Mouse (Mus musculus) midbrain, postnatal 0 days (tissue): ENCODE data around the gene Irs2. TPM values are rescaled to one million over a fixed set of nuclear protein-coding genes. Genes with fewer than 3 reads are reported as not detected.

ENCODE experiments used
- ATAC-seq: fragments of 200-750 bp; cut with Nextera tagmentation; 2 replicates; pipeline ENCODE4 v1.8.0; 2017; ENCODE audit warnings: moderate number of reproducible peaks, mild to moderate bottlenecking, moderate TSS enrichment, moderate library complexity; ENCODE audit not compliant: low FRiP score
- DNase-seq: peaks from one replicate; pipeline ENCODE4 v3.0.0-alpha.2; 2015; ENCODE audit warnings: low spot score
- H3K27ac ChIP-seq: fragments of 300-500 bp; sonication (generic); 2 replicates; pipeline ENCODE4 v1.5.1; 2014; ENCODE audit warnings: low read depth, mild to moderate bottlenecking, low read length, mixed read lengths
- H3K27me3 ChIP-seq: fragments of 300-500 bp; sonication (generic); 2 replicates; pipeline ENCODE4 v1.6.1; 2014; ENCODE audit warnings: low read length, control low read depth, mixed read lengths; ENCODE audit not compliant: insufficient read depth
- H3K36me3 ChIP-seq: fragments of 300-500 bp; sonication (generic); 2 replicates; pipeline ENCODE4 v1.6.1; 2014; ENCODE audit warnings: low read length, control low read depth, mixed read lengths; ENCODE audit not compliant: insufficient read depth
- H3K4me1 ChIP-seq: fragments of 300-500 bp; sonication (generic); 2 replicates; pipeline ENCODE4 v1.6.1; 2014; ENCODE audit warnings: mild to moderate bottlenecking, control low read depth, antibody characterized with exemption, low read length, mixed read lengths; ENCODE audit not compliant: insufficient read depth
- H3K4me2 ChIP-seq: fragments of 300-500 bp; sonication (generic); 2 replicates; pipeline ENCODE4 v1.6.1; 2014; ENCODE audit warnings: low read depth, mild to moderate bottlenecking, low read length, mixed read lengths; ENCODE audit not compliant: poor library complexity, severe bottlenecking
- H3K4me3 ChIP-seq: fragments of 300-500 bp; sonication (generic); 2 replicates; pipeline ENCODE4 v1.5.1; 2014; ENCODE audit warnings: low read depth, mild to moderate bottlenecking, low read length, moderate library complexity
- H3K9ac ChIP-seq: fragments of 300-500 bp; sonication (generic); replicated peaks from 2 replicates; pipeline ENCODE4 v1.6.1; 2014; ENCODE audit warnings: mild to moderate bottlenecking, low read length, moderate library complexity, mixed read lengths; ENCODE audit not compliant: poor library complexity, severe bottlenecking
- H3K9me3 ChIP-seq: fragments of 300-500 bp; sonication (generic); 2 replicates; pipeline ENCODE4 v1.6.1; 2016; ENCODE audit warnings: low read length, control low read depth
- CTCF ChIP-seq: IDR thresholded peaks from 2 replicates; pipeline ENCODE4 v1.5.1; 2016; ENCODE audit warnings: antibody characterized with exemption, mild to moderate bottlenecking
- WGBS: fragments of 180-500 bp; shearing (Covaris S2); extraction: QIAGEN DNeasy Blood & Tissue Kit; methylation state at CpG from one replicate; pipeline ENCODE4 v1.1.7; 2014; 5-methylcytosine and 5-hydroxymethylcytosine counted together
- polyA plus RNA-seq: library from polyadenylated mRNA; unstranded; fragments of >200 nt; fragmentation: Nextera tagmentation; extraction: Ambion mirVana; gene quantifications from 2 replicates; pipeline ENCODE4 v1.2.1, GENCODE M21; 2015
- total RNA-seq: library from RNA; depleted of rRNA; stranded (reverse); fragments of >200 nt; gene quantifications from 2 replicates; pipeline ENCODE4 v1.2.3, GENCODE M21; 2014

The Irs2 gene
- total and polyA plus RNA-seq, 2 experiments from 2014 or later = 5.6 to 40.4 TPM

DNA sequence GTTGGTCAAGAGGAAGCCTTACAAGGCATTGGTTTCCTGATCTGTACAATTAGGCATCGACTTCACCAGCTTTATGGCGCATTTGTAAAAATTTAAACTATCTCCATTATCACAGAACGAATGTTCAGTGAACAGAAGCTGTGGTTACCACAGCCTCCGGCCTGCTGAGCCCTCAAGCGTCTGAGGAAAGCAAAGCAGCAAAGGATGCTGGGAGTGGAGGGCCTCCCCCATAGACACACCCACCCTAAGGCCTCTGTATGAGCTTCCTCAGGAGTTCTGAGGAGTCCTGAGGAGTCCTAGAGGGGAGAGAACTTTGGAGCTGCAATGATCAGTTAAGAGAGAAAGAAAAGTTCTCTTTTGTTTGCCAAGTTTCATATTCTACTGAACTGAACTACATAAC, 36.7 kb downstream of the Irs2 start:
- TF ChIP-seq CTCF = no peak
- H3K36me3 ChIP-seq = no peaks in the 10 kb centered on the region

DNA sequence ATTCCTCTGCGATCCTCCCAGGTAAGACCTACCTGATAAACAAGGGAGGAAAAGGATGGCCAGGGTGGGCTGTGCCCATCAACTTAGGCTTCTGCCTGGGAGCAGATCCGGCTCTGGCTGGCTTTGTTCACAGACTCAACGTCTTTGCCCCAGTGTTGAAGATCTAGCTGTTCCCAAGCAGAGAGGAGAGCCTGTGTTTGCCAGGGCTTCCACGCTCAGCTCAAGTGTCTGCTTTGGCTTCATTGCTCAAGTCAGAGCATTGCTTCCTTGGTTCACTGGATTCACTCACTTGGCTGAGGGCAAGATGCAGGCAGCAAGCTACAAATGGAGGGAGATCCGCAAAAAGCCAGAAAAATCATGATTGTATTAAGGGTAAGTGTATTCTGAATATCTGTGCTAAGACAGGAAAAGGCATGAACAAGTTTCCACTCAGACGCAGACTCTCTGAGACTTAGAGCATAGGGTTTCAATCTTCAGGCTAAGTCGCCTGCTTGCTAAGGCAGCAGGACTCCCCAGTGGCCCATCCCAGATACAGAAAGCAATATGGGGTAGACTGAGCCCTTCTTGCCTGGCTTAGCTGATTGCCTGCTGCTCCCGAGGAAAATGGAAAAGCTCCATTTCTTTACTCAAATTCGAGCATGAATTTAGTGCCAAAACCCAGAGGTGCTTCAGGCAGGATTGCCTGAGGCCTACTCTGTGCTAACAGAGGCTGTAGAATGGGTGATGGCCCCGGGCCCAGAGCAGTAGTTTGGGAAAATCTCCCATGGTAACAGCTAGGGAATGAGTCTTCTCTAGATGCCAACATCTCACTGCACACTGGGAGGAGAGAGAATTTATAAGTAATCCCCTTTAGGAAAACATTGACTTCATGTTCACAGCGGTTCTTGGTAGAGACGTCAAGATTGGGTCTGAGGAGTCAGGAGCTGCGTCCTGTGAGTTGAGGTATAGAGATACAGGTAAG, 37.5 kb downstream of the Irs2 start:
- H3K36me3 ChIP-seq = no peaks in the 10 kb centered on the region
- peaks cover 7% of the 10 kb centered on the region; the same call in 1 of the 2 replicates for H3K4me1 ChIP-seq
- ATAC-seq = no peak
- H3K9me3 ChIP-seq = no peaks in the 10 kb centered on the region
- H3K4me3 ChIP-seq = no peak overlapping the region
- H3K27me3 ChIP-seq = no peaks in the 10 kb centered on the region
- 60% methylated on average over 13 of the region's 13 CpGs for WGBS
- DNase-seq = peak; percentile 66
- no peak overlapping the region for H3K4me2 ChIP-seq
- TF ChIP-seq CTCF = no peak
- no peak overlapping the region for H3K27ac ChIP-seq
- no peak overlapping the region for H3K9ac ChIP-seq

More for the DNA sequence above, 36.7 kb downstream of the Irs2 start:
- WGBS = 85% methylated on average over 5 of the region's 5 CpGs
- no peak overlapping the region for H3K4me3 ChIP-seq
- no peak overlapping the region for H3K9ac ChIP-seq
- ATAC-seq (no peak), DNase-seq (no peak)
- H3K27ac ChIP-seq = no peak overlapping the region
- no peaks in the 10 kb centered on the region for H3K9me3 ChIP-seq
- no peak overlapping the region for H3K4me2 ChIP-seq
- peaks cover 7% of the 10 kb centered on the region; the same call in 1 of the 2 replicates for H3K4me1 ChIP-seq
- no peaks in the 10 kb centered on the region for H3K27me3 ChIP-seq

DNA sequence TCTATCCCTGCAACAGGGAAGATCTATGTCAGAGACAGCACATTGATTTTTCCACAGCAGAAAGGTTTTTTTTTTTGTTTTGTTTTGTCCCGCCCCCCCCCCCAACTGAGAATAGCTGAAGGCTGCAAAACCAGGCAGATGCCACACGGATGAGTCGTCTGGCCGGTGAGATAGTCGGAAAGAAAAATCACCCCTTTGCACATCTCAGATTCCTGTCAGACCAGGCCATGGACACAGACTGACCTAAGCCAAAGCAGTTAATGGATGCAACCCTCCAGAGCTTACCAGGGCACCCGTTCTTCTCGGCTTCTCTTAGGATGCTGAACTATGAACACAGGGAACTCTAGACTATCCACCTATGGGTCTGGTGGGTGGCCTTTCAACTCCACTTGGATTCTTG, 39.6 kb downstream of the Irs2 start:
- DNase-seq = no peak
- peaks cover 11% of the 10 kb centered on the region; the same call in 1 of the 2 replicates for H3K4me1 ChIP-seq

DNA sequence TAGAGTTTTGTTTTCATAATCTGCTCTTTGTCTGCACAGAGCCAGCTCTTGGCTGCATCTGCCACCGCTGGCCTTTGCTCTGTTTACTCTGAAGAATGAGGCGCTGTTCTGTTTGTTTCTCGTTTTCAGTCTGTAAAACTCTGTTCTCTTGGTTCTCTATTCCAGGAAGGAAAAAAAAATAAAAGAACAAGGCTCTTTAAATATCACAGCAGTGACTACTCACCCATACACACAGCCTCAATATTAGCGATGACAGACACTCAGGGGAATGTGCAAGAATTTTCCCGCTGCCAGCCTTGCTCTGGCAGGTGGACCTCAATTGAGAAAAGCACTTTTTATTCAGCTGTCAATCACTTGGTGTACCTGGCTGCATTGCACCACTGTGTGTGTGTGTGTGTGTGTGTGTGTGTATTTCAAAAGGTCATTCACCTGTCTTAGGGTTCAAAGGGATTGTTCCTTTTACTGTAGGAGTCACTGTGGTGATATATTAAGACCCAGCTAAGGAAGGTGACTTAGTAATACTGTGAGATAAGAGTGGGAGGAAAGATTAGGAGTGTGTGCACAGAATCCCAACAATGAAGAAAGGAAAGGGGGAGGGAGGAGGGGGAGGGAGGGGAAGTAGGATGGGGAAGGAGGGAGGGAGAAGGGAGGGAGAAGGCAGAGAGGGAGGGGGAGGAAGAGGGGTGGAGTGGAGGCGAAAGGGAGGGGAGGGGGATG, 42.7 kb downstream of the Irs2 start:
- TF ChIP-seq CTCF = no peak
- Histone ChIP-seq H3K4me1 (0 out of 2 replicates have a peak, but pooled peaks cover 3% of the 10 kb centered on the region), H3K27me3 (no peaks in the 10 kb centered on the region), H3K4me3 (no peak overlapping the region), H3K9me3 (no peaks in the 10 kb centered on the region), H3K27ac (no peak overlapping the region), H3K36me3 (no peaks in the 10 kb centered on the region), H3K9ac (no peak overlapping the region), H3K4me2 (no peak overlapping the region)
- 17% methylated on average over 6 of the region's 6 CpGs for WGBS
- ATAC-seq = no peak
- no peak for DNase-seq

More for the DNA sequence above, 39.6 kb downstream of the Irs2 start:
- H3K36me3 ChIP-seq = no peaks in the 10 kb centered on the region
- no peaks in the 10 kb centered on the region for H3K9me3 ChIP-seq
- no peak overlapping the region for H3K4me2 ChIP-seq
- no peaks in the 10 kb centered on the region for H3K27me3 ChIP-seq
- no peak for ATAC-seq
- no peak overlapping the region for H3K27ac ChIP-seq
- H3K4me3 ChIP-seq = no peak overlapping the region
- WGBS = 47% methylated on average over 7 of the region's 7 CpGs
- TF ChIP-seq CTCF = no peak
- H3K9ac ChIP-seq = no peak overlapping the region

DNA sequence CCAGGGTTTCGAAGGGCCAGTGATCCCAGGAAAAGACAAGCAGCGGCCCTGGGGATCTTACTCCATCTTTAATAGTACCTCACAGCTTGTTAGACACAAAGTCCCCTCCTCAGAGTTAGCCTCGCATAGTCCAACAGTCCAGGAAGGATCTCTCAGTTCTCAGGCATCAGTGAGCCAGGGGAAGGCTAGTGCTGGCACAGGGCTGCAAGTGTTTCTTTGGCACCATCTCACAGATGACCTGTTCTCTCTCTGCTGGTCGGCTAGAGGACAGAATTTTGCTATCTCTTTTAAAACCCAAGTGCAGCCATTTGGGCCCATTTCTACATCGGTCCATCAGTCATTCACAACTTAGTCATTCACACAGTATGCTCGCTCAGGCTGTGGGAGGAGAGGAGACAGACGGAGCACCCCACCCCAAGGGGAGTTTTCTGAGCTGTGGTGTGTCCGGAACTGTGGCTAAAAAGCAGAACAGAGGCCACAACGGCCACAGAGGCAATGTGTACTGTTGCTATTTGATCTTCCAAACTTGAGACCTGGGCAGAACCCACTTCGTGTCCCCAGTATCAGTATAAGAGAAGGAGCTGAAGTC, 43.7 kb downstream of the Irs2 start:
- Histone ChIP-seq H3K4me1 (0 out of 2 replicates have a peak, but pooled peaks cover 3% of the 10 kb centered on the region), H3K36me3 (no peaks in the 10 kb centered on the region), H3K9me3 (no peaks in the 10 kb centered on the region), H3K27ac (no peak overlapping the region), H3K4me3 (no peak overlapping the region), H3K9ac (no peak overlapping the region), H3K27me3 (no peaks in the 10 kb centered on the region), H3K4me2 (no peak overlapping the region)
- 62% methylated on average over 10 of the region's 10 CpGs for WGBS
- DNase-seq = no peak
- no peak for ATAC-seq
- no peak for TF ChIP-seq CTCF
